Comparison of ENCODE assay signal across 16 mouse cellular contexts in genomic region chr7:27419101-27419500, GRCm38 (mm10). TPM values are rescaled to one million over a fixed set of nuclear protein-coding genes. Genes with fewer than 3 reads are reported as not detected.
DNase-seq lines count a peak whose midpoint lies in the region; ATAC-seq and TF ChIP-seq lines count a peak whose summit lies in the region.
"Had no signal": no experiment of that assay in that cellular context is flagged by ENCODE, and none has a peak within 500 bp of the region (broad histone marks: within the 10 kb centered on the region; RNA-seq: fewer than 3 reads in every experiment).

No protein-coding gene starts in this region.

- no peak overlapping the region for H3K4me2 ChIP-seq in lung, postnatal 0 days (replicated peaks; ENCODE audit: low read depth, low read length)
- H3K4me2 ChIP-seq in midbrain, embryonic 11.5 days: no peak overlapping the region
- H3K4me2 ChIP-seq: embryonic facial prominence, embryonic 15.5 days; heart, embryonic 11.5 days; limb, embryonic 12.5 days had no signal

- H3K4me3 ChIP-seq in cerebellum, adult 2 months (replicated peaks; ENCODE audit: insufficient read depth, low read depth, low read length): no peak overlapping the region
- no peak overlapping the region for H3K4me3 ChIP-seq in lung, postnatal 0 days (ENCODE audit: low read depth, low read length)
- H3K4me3 ChIP-seq in bone marrow, adult 2 months (replicated peaks; ENCODE audit: control insufficient read depth, low read depth, low read length): no peak overlapping the region
- no peak overlapping the region for H3K4me3 ChIP-seq in midbrain, embryonic 11.5 days (ENCODE audit: low read depth, low read length)
- H3K4me3 ChIP-seq: embryonic facial prominence, embryonic 15.5 days; hindbrain, embryonic 10.5 days; limb, embryonic 12.5 days had no signal

- TF ChIP-seq POLR2A in cerebellum, adult 2 months (IDR thresholded peaks at IDR 0.05; ENCODE audit: borderline replicate concordance, insufficient read depth, low read length): no peak
- TF ChIP-seq POLR2A in bone marrow, adult 2 months (IDR thresholded peaks at IDR 0.05; ENCODE audit: borderline replicate concordance, control insufficient read depth, low read depth, low read length): no peak

- no peak for ATAC-seq in cerebellum, adult (ENCODE audit: insufficient number of reproducible peaks, low FRiP score, low TSS enrichment)
- no peak for ATAC-seq in lung, postnatal 0 days
- ATAC-seq in midbrain, embryonic 11.5 days (ENCODE audit: low FRiP score): no peak
- ATAC-seq in erythroblast, adult 5-6 weeks (replicated peaks; ENCODE audit: low FRiP score, poor library complexity, severe bottlenecking): no peak
- ATAC-seq: activated CD4-positive, CD25-positive, alpha-beta regulatory T cell, adult 4 months had no signal

- H3K36me3 ChIP-seq in lung, postnatal 0 days (ENCODE audit: insufficient read depth, low read length): no peaks in the 10 kb centered on the region
- no peaks in the 10 kb centered on the region for H3K36me3 ChIP-seq in midbrain, embryonic 11.5 days (ENCODE audit: control insufficient read depth, insufficient read depth, low read length)
- H3K36me3 ChIP-seq: embryonic facial prominence, embryonic 15.5 days; hindbrain, embryonic 10.5 days; limb, embryonic 12.5 days had no signal

- H3K9me3 ChIP-seq in lung, postnatal 0 days (ENCODE audit: low read length): no peaks in the 10 kb centered on the region
- peaks cover 8% of the 10 kb centered on the region; the same call in 1 of the 2 replicates for H3K9me3 ChIP-seq in midbrain, embryonic 11.5 days (ENCODE audit: control insufficient read depth, low read length)
- H3K9me3 ChIP-seq: embryonic facial prominence, embryonic 15.5 days had no signal

- no peak for DNase-seq in cerebellum, adult 2 months
- no peak for DNase-seq in lung, postnatal 0 days (ENCODE audit: low spot score)
- no peak for DNase-seq in lung, adult 18-20 months
- DNase-seq in midbrain, embryonic 11.5 days (ENCODE audit: low spot score, missing footprints): no peak
- DNase-seq in gastrocnemius, adult 8-10 months (ENCODE audit: low spot score in 2 of 2): no peak
- DNase-seq: cerebellum, postnatal 36 days; right cerebral cortex, postnatal 4 days had no signal

- peaks cover 5% of the 10 kb centered on the region for H3K4me1 ChIP-seq in cerebellum, adult 2 months (ENCODE audit: control insufficient read depth, insufficient read depth, low read length)
- no peaks in the 10 kb centered on the region for H3K4me1 ChIP-seq in lung, postnatal 0 days (ENCODE audit: insufficient read depth, low read depth, low read length)
- H3K4me1 ChIP-seq in bone marrow, adult 2 months (ENCODE audit: control insufficient read depth, insufficient read depth, low read length): no peaks in the 10 kb centered on the region
- no peaks in the 10 kb centered on the region for H3K4me1 ChIP-seq in midbrain, embryonic 11.5 days (ENCODE audit: control insufficient read depth, insufficient read depth, low read length)
- H3K4me1 ChIP-seq: embryonic facial prominence, embryonic 15.5 days; hindbrain, embryonic 10.5 days; limb, embryonic 12.5 days had no signal

- H3K27me3 ChIP-seq in cerebellum, adult 2 months (ENCODE audit: control insufficient read depth, insufficient read depth, low read length): no peaks in the 10 kb centered on the region; the same call in 1 of the 2 replicates
- H3K27me3 ChIP-seq in lung, postnatal 0 days (replicated peaks; ENCODE audit: insufficient read depth, low read length): no peaks in the 10 kb centered on the region
- H3K27me3 ChIP-seq in midbrain, embryonic 11.5 days (ENCODE audit: control insufficient read depth, insufficient read depth, low read length): no peaks in the 10 kb centered on the region
- H3K27me3 ChIP-seq: embryonic facial prominence, embryonic 15.5 days had no signal

- TF ChIP-seq EP300 in lung, postnatal 0 days (IDR thresholded peaks at IDR 0.05): no peak

- H3K9ac ChIP-seq in lung, postnatal 0 days (replicated peaks; ENCODE audit: low read depth): no peak overlapping the region
- no peak overlapping the region for H3K9ac ChIP-seq in midbrain, embryonic 11.5 days (ENCODE audit: low read length)
- H3K9ac ChIP-seq: embryonic facial prominence, embryonic 15.5 days; limb, embryonic 12.5 days had no signal

- TF ChIP-seq CTCF in cerebellum, adult 2 months (IDR thresholded peaks at IDR 0.05; ENCODE audit: borderline replicate concordance, insufficient read depth, low read depth, low read length): peak; percentile 26; the same call in 1 of the 2 replicates
- peak; percentile 40 for TF ChIP-seq CTCF in lung, postnatal 0 days (IDR thresholded peaks at IDR 0.05)
- peak; percentile 51 for TF ChIP-seq CTCF in bone marrow, adult 2 months (IDR thresholded peaks at IDR 0.05; ENCODE audit: control insufficient read depth, insufficient read depth, low read length)

- 83% methylated on average over 3 of the region's 3 CpGs for WGBS in cerebellum, adult 2 months
- WGBS in lung, postnatal 0 days: 71% methylated on average over 3 of the region's 3 CpGs
- WGBS in bone marrow, adult 2 months: 75% methylated on average over 3 of the region's 3 CpGs
- 67% methylated on average over 3 of the region's 3 CpGs for WGBS in midbrain, embryonic 11.5 days

- no peak overlapping the region for H3K27ac ChIP-seq in cerebellum, adult 2 months (ENCODE audit: insufficient read depth, low read length)
- H3K27ac ChIP-seq in lung, postnatal 0 days (ENCODE audit: low read length): no peak overlapping the region
- H3K27ac ChIP-seq in bone marrow, adult 2 months (ENCODE audit: control insufficient read depth, insufficient read depth, low read depth, low read length, poor library complexity): no peak overlapping the region
- H3K27ac ChIP-seq in midbrain, embryonic 11.5 days (ENCODE audit: low read depth, low read length): no peak overlapping the region
- H3K27ac ChIP-seq: embryonic facial prominence, embryonic 15.5 days; hindbrain, embryonic 10.5 days; limb, embryonic 12.5 days; macrophage had no signal

RNA-seq across cellular contexts. Expression of gene Sptbn4, which starts 28.4 kb away (rescaled TPM):
- polyA plus RNA-seq in cerebellum, adult 2 months (2012; rRNA removed): 171 and 177 TPM in 2 replicates
- polyA plus RNA-seq in lung, postnatal 0 days (2015; fragmentation: Nextera tagmentation; extraction: Ambion mirVana): 0.20 and 0.21 TPM in 2 replicates
- 0.11 and 0.62 TPM in 2 replicates for polyA plus RNA-seq in bone marrow, adult 2 months (2011; ENCODE audit: insufficient read depth, insufficient read length, low replicate concordance, missing spikeins)
- polyA plus RNA-seq in midbrain, embryonic 11.5 days (2014; fragmentation: Nextera tagmentation; extraction: Ambion mirVana): 0.08 and 0.31 TPM in 2 replicates
- total RNA-seq in gastrocnemius, adult 8-10 months (2022): not detected
- total RNA-seq in erythroblast, adult 5-6 weeks (2015; ENCODE audit: low replicate concordance): 0.42 TPM in 1 of 2 replicates, not detected in the other
- 0.17 and 0.28 TPM in 2 replicates for total RNA-seq in erythroblast, adult 5-6 weeks (2017; ENCODE audit: low replicate concordance)

RNA-seq across cellular contexts. Expression of gene Blvrb, which starts 28.7 kb away (rescaled TPM):
- polyA plus RNA-seq in cerebellum, adult 2 months (2012; rRNA removed): 24.2 and 25.2 TPM in 2 replicates
- polyA plus RNA-seq in lung, postnatal 0 days (2015; fragmentation: Nextera tagmentation; extraction: Ambion mirVana): 61.7 and 63.4 TPM in 2 replicates
- polyA plus RNA-seq in bone marrow, adult 2 months (2011; ENCODE audit: insufficient read depth, insufficient read length, low replicate concordance, missing spikeins): 323 and 400 TPM in 2 replicates
- 33.1 and 39.5 TPM in 2 replicates for polyA plus RNA-seq in midbrain, embryonic 11.5 days (2014; fragmentation: Nextera tagmentation; extraction: Ambion mirVana)
- total RNA-seq in gastrocnemius, adult 8-10 months (2022): 10 to 100 TPM in 3 of 4 experiments, 1 to 10 TPM in 1; 9.9 to 14.4 (median 11.3) TPM
- total RNA-seq in erythroblast, adult 5-6 weeks (2015; ENCODE audit: low replicate concordance): 379 and 403 TPM in 2 replicates
- total RNA-seq in erythroblast, adult 5-6 weeks (2017; ENCODE audit: low replicate concordance): 431 and 604 TPM in 2 replicates

RNA-seq across cellular contexts. Expression of gene Sertad3, which starts 54.5 kb away (rescaled TPM):
- 8.1 and 8.9 TPM in 2 replicates for polyA plus RNA-seq in cerebellum, adult 2 months (2012; rRNA removed)
- polyA plus RNA-seq in lung, postnatal 0 days (2015; fragmentation: Nextera tagmentation; extraction: Ambion mirVana): 33.0 TPM in 2 replicates
- 34.3 and 61.0 TPM in 2 replicates for polyA plus RNA-seq in bone marrow, adult 2 months (2011; ENCODE audit: insufficient read depth, insufficient read length, low replicate concordance, missing spikeins)
- 20.3 and 22.0 TPM in 2 replicates for polyA plus RNA-seq in midbrain, embryonic 11.5 days (2014; fragmentation: Nextera tagmentation; extraction: Ambion mirVana)
- 1 to 10 TPM; 3.8 to 5.3 (median 4.3) TPM for total RNA-seq in gastrocnemius, adult 8-10 months (2022)
- 31.8 and 57.3 TPM in 2 replicates for total RNA-seq in erythroblast, adult 5-6 weeks (2015; ENCODE audit: low replicate concordance)
- 56.2 and 61.8 TPM in 2 replicates for total RNA-seq in erythroblast, adult 5-6 weeks (2017; ENCODE audit: low replicate concordance)

Comparison
In these comparisons a context has a peak if more than half of its experiments do, and no peak if none do; other contexts are left out.
1. RNA of gene Sptbn4, which starts 28.4 kb away (polyA plus RNA-seq): 171 to 177 TPM in cerebellum, adult 2 months; 0.11 to 0.62 TPM in bone marrow, adult 2 months, 0.08 to 0.31 TPM in midbrain, embryonic 11.5 days and 0.20 to 0.21 TPM in lung, postnatal 0 days; every median in the first group is over 100 times any median in the second.
2. Peak in every context shown above with its lines, with median percentiles within 50 percentile points of each other: CTCF ChIP-seq.